Mouse (Mus musculus) kidney, adult 2 months (tissue): ENCODE results near the gene Vmn2r83.

Experiments
- CTCF ChIP-seq: fragments of 200-500 bp; conservative IDR thresholded peaks from 2 replicates; pipeline ENCODE4 v1.5.1; 2011; ENCODE audit warnings: low read depth, mild to moderate bottlenecking, control low read depth, low read length, moderate library complexity, mixed read lengths; ENCODE audit not compliant: insufficient read depth, insufficient read length
- POLR2A ChIP-seq: fragments of 200-500 bp; IDR thresholded peaks from one replicate; pipeline ENCODE4 v1.6.1; 2011; ENCODE audit warnings: low read depth, low read length, control low read depth

- TF ChIP-seq CTCF (no peak), POLR2A (no peak)
These were observed 61.7 kb downstream of the Vmn2r83 start for GRCm38 (mm10) chr10:79530241-79530640.
